Mouse (Mus musculus) liver, embryonic 14.5 days (tissue): Measurements from ENCODE around the gene Gm27027. TPM values are rescaled to one million over a fixed set of nuclear protein-coding genes. Genes with fewer than 3 reads are reported as not detected.

Experiments used
- ATAC-seq: fragments of 200-750 bp; cut with Nextera tagmentation; 2 replicates; pipeline ENCODE4 v1.8.0; 2017; ENCODE audit warnings: moderate number of reproducible peaks, mild to moderate bottlenecking, moderate library complexity; ENCODE audit not compliant: insufficient read depth
- DNase-seq, 3 experiments: peaks; one replicate each; pipeline ENCODE4 v3.0.0-alpha.2; 2012 to 2013; ENCODE audit warnings: low read depth in 3 of 3, low spot score in 3 of 3
- H3K27ac ChIP-seq: fragments of 300-500 bp; sonication (generic); 2 replicates; pipeline ENCODE4 v1.5.1; 2014; ENCODE audit warnings: moderate library complexity, mild to moderate bottlenecking, control low read depth, inconsistent platforms
- H3K27me3 ChIP-seq: fragments of 300-500 bp; sonication (generic); 2 replicates; pipeline ENCODE4 v1.6.1; 2014; ENCODE audit warnings: mild to moderate bottlenecking, low read length, moderate library complexity; ENCODE audit not compliant: control insufficient read depth, insufficient read depth
- H3K36me3 ChIP-seq: fragments of 300-500 bp; sonication (generic); replicated peaks from 2 replicates; pipeline ENCODE4 v1.6.1; 2014; ENCODE audit warnings: low read depth; ENCODE audit not compliant: control insufficient read depth, insufficient read depth
- H3K4me1 ChIP-seq, 2 experiments: fragments of 200-500 bp in 1 of 2; fragments of 300-500 bp in 1 of 2; sonication (generic) in 1 of 2; replicated peaks; 2 replicates each; pipeline ENCODE4 v1.6.1; 2012 to 2014; ENCODE audit warnings: antibody characterized with exemption in 1 of 2, inconsistent platforms in 1 of 2, low read length in 1 of 2; ENCODE audit not compliant: control insufficient read depth in 2 of 2, insufficient read depth in 2 of 2
- H3K4me2 ChIP-seq: fragments of 300-500 bp; sonication (generic); 2 replicates; pipeline ENCODE4 v1.6.1; 2014; ENCODE audit warnings: low read depth, mild to moderate bottlenecking, control low read depth, moderate library complexity
- H3K4me3 ChIP-seq, 2 experiments: fragments of 200-500 bp in 1 of 2; fragments of 300-500 bp in 1 of 2; sonication (generic) in 1 of 2; 2 replicates each; pipeline ENCODE4 v1.5.1; 2012 to 2014; ENCODE audit warnings: low read depth in 2 of 2, low read length in 2 of 2, mild to moderate bottlenecking in 2 of 2, control low read depth in 1 of 2, inconsistent platforms in 1 of 2, moderate library complexity in 1 of 2; ENCODE audit not compliant: insufficient read depth in 1 of 2
- H3K9ac ChIP-seq: fragments of 300-500 bp; sonication (generic); replicated peaks from 2 replicates; pipeline ENCODE4 v1.6.1; 2014; ENCODE audit warnings: mild to moderate bottlenecking, control low read depth, moderate library complexity
- H3K9me3 ChIP-seq: fragments of 300-500 bp; sonication (generic); 2 replicates; pipeline ENCODE4 v1.6.1; 2016; ENCODE audit warnings: low read length, mixed read lengths; ENCODE audit not compliant: control insufficient read depth
- CTCF ChIP-seq: IDR thresholded peaks from 2 replicates; pipeline ENCODE4 v1.5.1; 2016; ENCODE audit warnings: antibody characterized with exemption, low read depth, control low read depth
- EP300 ChIP-seq: IDR thresholded peaks from 2 replicates; pipeline ENCODE4 v1.6.1; 2016; ENCODE audit warnings: antibody characterized with exemption, low read depth
- WGBS: fragments of 180-500 bp; shearing (Covaris S2); extraction: QIAGEN DNeasy Blood & Tissue Kit; methylation state at CpG from one replicate; pipeline ENCODE4 v1.1.7; 2014; ENCODE audit not compliant: insufficient replicate concordance; 5-methylcytosine and 5-hydroxymethylcytosine counted together
- polyA plus RNA-seq, 2 experiments: library from polyadenylated mRNA; depleted of rRNA in 1 of 2; stranded (reverse) in 1 of 2; unstranded in 1 of 2; fragments of >200 nt; fragmentation: Nextera tagmentation in 1 of 2; extraction: Ambion mirVana in 1 of 2; gene quantifications; 2 replicates each; pipeline versions ENCODE4 v1.2.1 to v1.2.3; 2012 to 2014

Gene Gm27027
- polyA plus RNA-seq, 2 experiments = not detected

DNA sequence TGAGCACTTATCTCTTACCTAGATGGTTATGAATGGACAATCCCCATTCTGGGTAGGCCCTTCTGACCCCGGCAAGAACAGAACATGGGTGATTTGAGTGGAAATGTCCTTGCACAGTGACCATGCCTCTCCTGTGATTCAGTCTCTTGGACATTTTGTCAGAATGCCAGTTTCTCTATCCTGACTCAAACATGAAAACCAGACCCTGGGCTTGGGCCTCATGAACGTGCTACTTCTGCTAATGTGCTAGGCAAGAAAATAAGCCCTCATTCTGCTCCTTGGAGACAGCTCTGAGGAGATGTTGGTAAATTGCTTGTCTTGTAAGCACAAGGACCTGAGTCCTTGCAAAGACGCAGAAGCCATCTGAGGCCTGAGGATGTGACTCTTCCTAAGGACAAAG, 77.1 kb downstream of the Gm27027 start:
- ATAC-seq (no peak), DNase-seq (no peak)
- Histone ChIP-seq H3K27me3 (no peaks in the 10 kb centered on the region; the same call in 1 of the 2 replicates), H3K36me3 (no peaks in the 10 kb centered on the region), H3K4me3 (no peak overlapping the region), H3K9me3 (no peaks in the 10 kb centered on the region), H3K4me2 (no peak overlapping the region), H3K27ac (no peak overlapping the region), H3K4me1 (no peaks in the 10 kb centered on the region), H3K9ac (no peak overlapping the region)
- TF ChIP-seq CTCF = no peak
- TF ChIP-seq EP300 = no peak
- WGBS = 51% methylated on average over 3 of the region's 3 CpGs

GRCm38 (mm10) chr2:93913552-93913951, 82.6 kb downstream of the Gm27027 start:
- DNase-seq (no peak), ATAC-seq (no peak)
- TF ChIP-seq EP300 (no peak), CTCF (no peak)
- H3K4me2 ChIP-seq = no peak overlapping the region
- H3K27ac ChIP-seq = no peak overlapping the region
- no peaks in the 10 kb centered on the region for H3K36me3 ChIP-seq
- WGBS = 54% methylated on average over 2 of the region's 2 CpGs
- no peak overlapping the region for H3K4me3 ChIP-seq
- no peaks in the 10 kb centered on the region; the same call in 1 of the 2 replicates for H3K27me3 ChIP-seq
- H3K9me3 ChIP-seq = no peaks in the 10 kb centered on the region
- H3K9ac ChIP-seq = no peak overlapping the region
- no peaks in the 10 kb centered on the region for H3K4me1 ChIP-seq

- Histone ChIP-seq H3K27me3 (no peaks in the 10 kb centered on the region; the same call in 1 of the 2 replicates), H3K4me3 (no peak overlapping the region), H3K36me3 (no peaks in the 10 kb centered on the region), H3K4me1 (no peaks in the 10 kb centered on the region), H3K4me2 (no peak overlapping the region), H3K9ac (no peak overlapping the region), H3K27ac (no peak overlapping the region), H3K9me3 (no peaks in the 10 kb centered on the region)
- 69% methylated on average over 10 of the region's 10 CpGs for WGBS
- DNase-seq (no peak), ATAC-seq (no peak)
- no peak for TF ChIP-seq CTCF
- no peak for TF ChIP-seq EP300
These were observed 84.2 kb downstream of the Gm27027 start for GRCm38 (mm10) chr2:93911942-93912341.

- ATAC-seq (no peak), DNase-seq (no peak)
- H3K9ac ChIP-seq = no peak overlapping the region
- no peak overlapping the region for H3K4me3 ChIP-seq
- no peaks in the 10 kb centered on the region for H3K36me3 ChIP-seq
- 42% methylated on average over 5 of the region's 5 CpGs for whole genome bisulfite sequencing
- H3K27ac ChIP-seq = no peak overlapping the region
- no peaks in the 10 kb centered on the region for H3K9me3 ChIP-seq
- H3K4me2 ChIP-seq = no peak overlapping the region
- no peaks in the 10 kb centered on the region for H3K27me3 ChIP-seq
- no peaks in the 10 kb centered on the region for H3K4me1 ChIP-seq
- no peak for TF ChIP-seq CTCF
- no peak for TF ChIP-seq EP300
These were observed 86.4 kb downstream of the Gm27027 start for GRCm38 (mm10) chr2:93909716-93910115.

- Histone ChIP-seq H3K4me2 (no peak overlapping the region), H3K9ac (no peak overlapping the region), H3K4me3 (no peak overlapping the region), H3K9me3 (no peaks in the 10 kb centered on the region), H3K27me3 (no peaks in the 10 kb centered on the region), H3K4me1 (no peaks in the 10 kb centered on the region), H3K36me3 (no peaks in the 10 kb centered on the region), H3K27ac (no peak overlapping the region)
- no peak for ATAC-seq
- no peak for TF ChIP-seq CTCF
- no peak for TF ChIP-seq EP300
- WGBS = 51% methylated on average over 9 of the region's 9 CpGs
- DNase-seq = no peak
These were observed 88.4 kb downstream of the Gm27027 start for GRCm38 (mm10) chr2:93907519-93908294.

Other genes starting within 250 kb of the Gm27027 start
- gene Ext2, start 173.8 kb downstream of the Gm27027 start, polyA plus RNA-seq (2012; rRNA removed) = 9.7 and 10.9 TPM in 2 replicates
- gene Ext2, start 173.8 kb downstream of the Gm27027 start, polyA plus RNA-seq (2014; fragmentation: Nextera tagmentation; extraction: Ambion mirVana) = 22.1 and 26.1 TPM in 2 replicates
- 1.5 and 1.9 TPM in 2 replicates for gene Accs, start 146.4 kb downstream of the Gm27027 start, polyA plus RNA-seq (2012; rRNA removed)
- 0.88 and 1.4 TPM in 2 replicates for gene Accs, start 146.4 kb downstream of the Gm27027 start, polyA plus RNA-seq (2014; fragmentation: Nextera tagmentation; extraction: Ambion mirVana)
- gene Accsl, start 127.2 kb downstream of the Gm27027 start, polyA plus RNA-seq (2012; rRNA removed) = 0.02 TPM in 1 of 2 replicates, not detected in the other
- not detected in 2 replicates for gene Accsl, start 127.2 kb downstream of the Gm27027 start, polyA plus RNA-seq (2014; fragmentation: Nextera tagmentation; extraction: Ambion mirVana)
- gene Gm13889, start 39.2 kb downstream of the Gm27027 start, polyA plus RNA-seq (2012; rRNA removed) = 2.2 and 3.0 TPM in 2 replicates
- 1.7 and 2.3 TPM in 2 replicates for gene Gm13889, start 39.2 kb downstream of the Gm27027 start, polyA plus RNA-seq (2014; fragmentation: Nextera tagmentation; extraction: Ambion mirVana)
- 16.6 and 21.4 TPM in 2 replicates for gene Alkbh3, start 14.5 kb upstream of the Gm27027 start, polyA plus RNA-seq (2012; rRNA removed)
- gene Alkbh3, start 14.5 kb upstream of the Gm27027 start, polyA plus RNA-seq (2014; fragmentation: Nextera tagmentation; extraction: Ambion mirVana) = 27.3 and 32.1 TPM in 2 replicates
- gene Hsd17b12, start 161.6 kb upstream of the Gm27027 start, polyA plus RNA-seq (2012; rRNA removed) = 20.5 and 31.7 TPM in 2 replicates
- 59.3 and 61.9 TPM in 2 replicates for gene Hsd17b12, start 161.6 kb upstream of the Gm27027 start, polyA plus RNA-seq (2014; fragmentation: Nextera tagmentation; extraction: Ambion mirVana)